10 mouse cellular contexts compared by ENCODE assay signal in genomic region chr17:22876316-22876715, GRCm38 (mm10). TPM values are rescaled to one million over a fixed set of nuclear protein-coding genes. Genes with fewer than 3 reads are reported as not detected.
DNase-seq lines count a peak whose midpoint lies in the region; ATAC-seq lines count a peak whose summit lies in the region.
"Had no signal": no experiment of that assay in that cellular context is flagged by ENCODE, and none has a peak within 500 bp of the region (broad histone marks: within the 10 kb centered on the region; RNA-seq: fewer than 3 reads in every experiment).

No protein-coding gene starts in this region.

- H3K27ac ChIP-seq in forebrain, embryonic 10.5 days = no peak overlapping the region
- H3K27ac ChIP-seq in forebrain, embryonic 15.5 days (replicated peaks) = no peak overlapping the region
- H3K27ac ChIP-seq in midbrain, embryonic 14.5 days (replicated peaks; ENCODE audit: low read depth, low read length) = no peak overlapping the region
- no peak overlapping the region for H3K27ac ChIP-seq in midbrain, embryonic 15.5 days

- H3K4me3 ChIP-seq in forebrain, embryonic 10.5 days = no peak overlapping the region
- H3K4me3 ChIP-seq in forebrain, embryonic 15.5 days = no peak overlapping the region
- no peak overlapping the region for H3K4me3 ChIP-seq in midbrain, embryonic 14.5 days (replicated peaks; ENCODE audit: low read depth, low read length)
- no peak overlapping the region for H3K4me3 ChIP-seq in midbrain, embryonic 15.5 days

- H3K27me3 ChIP-seq in forebrain, embryonic 10.5 days (ENCODE audit: poor library complexity, severe bottlenecking) = no peaks in the 10 kb centered on the region
- H3K27me3 ChIP-seq in forebrain, embryonic 15.5 days = no peaks in the 10 kb centered on the region
- H3K27me3 ChIP-seq in midbrain, embryonic 14.5 days (ENCODE audit: control insufficient read depth, insufficient read depth, low read length) = no peaks in the 10 kb centered on the region
- H3K27me3 ChIP-seq in midbrain, embryonic 15.5 days (replicated peaks) = no peaks in the 10 kb centered on the region
- no peaks in the 10 kb centered on the region for H3K27me3 ChIP-seq in splenic B cell, adult 2 months (ENCODE audit: control insufficient read depth, insufficient read depth, low read length, poor library complexity, severe bottlenecking)

- H3K4me2 ChIP-seq in forebrain, embryonic 15.5 days (replicated peaks) = no peak overlapping the region
- H3K4me2 ChIP-seq in midbrain, embryonic 14.5 days (ENCODE audit: low read length) = no peak overlapping the region
- H3K4me2 ChIP-seq in midbrain, embryonic 15.5 days = no peak overlapping the region

- WGBS in forebrain, embryonic 10.5 days = 88% methylated on average over 20 of the region's 20 CpGs
- 86% methylated on average over 20 of the region's 20 CpGs for WGBS in forebrain, embryonic 15.5 days
- 94% methylated on average over 20 of the region's 20 CpGs for WGBS in midbrain, embryonic 14.5 days
- whole genome bisulfite sequencing in midbrain, embryonic 15.5 days = 84% methylated on average over 20 of the region's 20 CpGs

- ATAC-seq in forebrain, embryonic 15.5 days (replicated peaks) = no peak
- ATAC-seq in midbrain, embryonic 14.5 days (ENCODE audit: low FRiP score, low TSS enrichment) = no peak; the same call in 1 of the 2 replicates
- ATAC-seq in midbrain, embryonic 15.5 days (replicated peaks) = no peak
- ATAC-seq in granulocyte monocyte progenitor cell, adult 5-6 weeks (replicated peaks; ENCODE audit: poor library complexity, severe bottlenecking) = peak; percentile 89

- DNase-seq in forebrain, embryonic 10.5 days (ENCODE audit: extremely low spot score, low spot score) = peak; percentile 18
- DNase-seq in midbrain, embryonic 14.5 days = peak; percentile 26
- DNase-seq in splenic B cell, adult 2 months (ENCODE audit: low read depth, low spot score) = peak; percentile 38
- DNase-seq in thymus, postnatal 4 days = no peak
- no peak for DNase-seq in spleen, postnatal 10 days (ENCODE audit: low spot score in 2 of 2)
- DNase-seq: kidney, adult 11 months; thymus, postnatal 25 days had no signal

- H3K36me3 ChIP-seq in forebrain, embryonic 10.5 days (replicated peaks) = no peaks in the 10 kb centered on the region
- no peaks in the 10 kb centered on the region for H3K36me3 ChIP-seq in forebrain, embryonic 15.5 days
- H3K36me3 ChIP-seq in midbrain, embryonic 14.5 days (ENCODE audit: control insufficient read depth, insufficient read depth, low read length) = no peaks in the 10 kb centered on the region
- no peaks in the 10 kb centered on the region for H3K36me3 ChIP-seq in midbrain, embryonic 15.5 days (replicated peaks)
- no peaks in the 10 kb centered on the region for H3K36me3 ChIP-seq in splenic B cell, adult 2 months (ENCODE audit: control insufficient read depth, insufficient read depth, low read length, poor library complexity, severe bottlenecking)

- peaks cover 17% of the 10 kb centered on the region for H3K9me3 ChIP-seq in forebrain, embryonic 10.5 days
- no peaks in the 10 kb centered on the region for H3K9me3 ChIP-seq in forebrain, embryonic 15.5 days
- peaks cover 4% of the 10 kb centered on the region; the same call in 1 of the 2 replicates for H3K9me3 ChIP-seq in midbrain, embryonic 14.5 days (ENCODE audit: control insufficient read depth, low read length)
- H3K9me3 ChIP-seq in midbrain, embryonic 15.5 days = no peaks in the 10 kb centered on the region

- no peak overlapping the region for H3K9ac ChIP-seq in forebrain, embryonic 15.5 days (replicated peaks)
- no peak overlapping the region for H3K9ac ChIP-seq in midbrain, embryonic 14.5 days (replicated peaks; ENCODE audit: low read length)
- H3K9ac ChIP-seq in midbrain, embryonic 15.5 days = no peak overlapping the region

- H3K4me1 ChIP-seq in forebrain, embryonic 10.5 days = no peaks in the 10 kb centered on the region
- no peaks in the 10 kb centered on the region for H3K4me1 ChIP-seq in forebrain, embryonic 15.5 days
- no peaks in the 10 kb centered on the region for H3K4me1 ChIP-seq in midbrain, embryonic 14.5 days (ENCODE audit: control insufficient read depth, insufficient read depth, low read length)
- no peaks in the 10 kb centered on the region for H3K4me1 ChIP-seq in midbrain, embryonic 15.5 days

RNA-seq across cellular contexts. Expression of gene Zfp945, which starts 9.4 kb away (rescaled TPM):
- 19.2 and 20.1 TPM in 2 replicates for polyA plus RNA-seq in forebrain, embryonic 10.5 days (2016; fragmentation: Nextera tagmentation; extraction: Ambion mirVana)
- 22.3 and 24.0 TPM in 2 replicates for polyA plus RNA-seq in forebrain, embryonic 15.5 days (2015; fragmentation: Nextera tagmentation; extraction: Ambion mirVana)
- polyA plus RNA-seq in midbrain, embryonic 14.5 days (2014; fragmentation: Nextera tagmentation; extraction: Ambion mirVana) = 23.5 and 28.1 TPM in 2 replicates
- polyA plus RNA-seq in midbrain, embryonic 15.5 days (2015; fragmentation: Nextera tagmentation; extraction: Ambion mirVana) = 18.3 and 20.2 TPM in 2 replicates
- 12.6 and 13.9 TPM in 2 replicates for total RNA-seq in granulocyte monocyte progenitor cell, adult 5-6 weeks (2014; fragmentation: Nextera tagmentation)
- total RNA-seq in granulocyte monocyte progenitor cell, adult 5-6 weeks (2017) = 7.1 and 13.3 TPM in 2 replicates

Comparison
In these comparisons a context has a peak if more than half of its experiments do, and no peak if none do; other contexts are left out.
1. DNase-seq: peak in forebrain, embryonic 10.5 days (single experiment), midbrain, embryonic 14.5 days (single experiment) and splenic B cell, adult 2 months (single experiment); none in thymus, postnatal 4 days (single experiment) and spleen, postnatal 10 days (0 of 2).